Mouse (Mus musculus) urinary bladder, adult 18-20 months (tissue): ENCODE data around the gene Clstn3.
A peak's percentile ranks its signal among the peaks of the same experiment; 100 is the strongest.
"Not testable (repeated sequence)": the region's sequence is repeated elsewhere in the genome, so short reads cannot be mapped to it uniquely, and the experiment has no call there.

Experiments used
- DNase-seq, 2 experiments: peaks; one replicate each; pipeline ENCODE4 v3.0.0; 2022; ENCODE audit warnings: low spot score in 2 of 2, mixed read lengths in 2 of 2

Gene Clstn3

GRCm38 (mm10) chr6:124414150-124414926 is 50.3 kb downstream of the Clstn3 start:
- peak; percentile 17 to 47 for DNase-seq

- no peak for DNase-seq
Measured at GRCm38 (mm10) chr6:124413770-124414149, 50.8 kb downstream of the Clstn3 start.

GRCm38 (mm10) chr6:124408355-124408754 is 56.2 kb downstream of the Clstn3 start:
- no peak for DNase-seq

- DNase-seq = no peak
Measured at GRCm38 (mm10) chr6:124407180-124407579, 57.4 kb downstream of the Clstn3 start.

GRCm38 (mm10) chr6:124406326-124406725 is 58.3 kb downstream of the Clstn3 start:
- no peak for DNase-seq

GRCm38 (mm10) chr6:124399738-124400137 is 64.9 kb downstream of the Clstn3 start:
- no peak for DNase-seq

- DNase-seq = not testable (repeated sequence)
Measured at GRCm38 (mm10) chr6:124394991-124395390, 69.6 kb downstream of the Clstn3 start.
